Mouse (Mus musculus) myocyte (in vitro differentiated cells): ENCODE results near the gene Tubgcp2.

Experiments
- MAX ChIP-seq: IDR thresholded peaks from one replicate; pipeline ENCODE4 v1.6.1; 2011; ENCODE audit warnings: low read depth, mild to moderate bottlenecking, control low read depth
- POLR2A ChIP-seq: IDR thresholded peaks from one replicate; pipeline ENCODE4 v1.6.1; 2011; ENCODE audit warnings: low read depth, mild to moderate bottlenecking, control low read depth, moderate library complexity; ENCODE audit not compliant: insufficient read length
- POLR2AphosphoS2 ChIP-seq: IDR thresholded peaks from one replicate; pipeline ENCODE4 v1.6.1; 2011; ENCODE audit warnings: low read depth, control low read depth; ENCODE audit not compliant: insufficient read length
- USF1 ChIP-seq: IDR thresholded peaks from one replicate; pipeline ENCODE4 v1.6.1; 2011; ENCODE audit warnings: low read depth, mild to moderate bottlenecking, control low read depth, moderate library complexity

DNA sequence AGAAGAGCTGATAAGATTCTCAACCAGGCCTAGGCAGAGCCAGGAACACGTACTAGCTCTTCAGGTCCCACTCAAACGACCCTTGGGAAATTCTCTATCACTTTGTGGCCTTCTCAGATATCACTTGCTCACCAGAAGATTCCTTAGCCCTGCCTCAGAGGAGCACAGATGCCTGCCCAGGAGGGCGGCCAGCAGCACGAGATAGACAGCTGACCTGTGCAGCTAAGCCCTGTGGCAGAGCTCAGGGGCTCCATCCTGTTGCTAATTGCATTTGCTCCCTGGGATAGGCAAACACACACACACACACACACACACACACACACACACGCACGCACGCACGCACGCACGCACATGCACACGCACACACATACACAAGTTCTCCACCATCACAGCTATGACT lies 54.4 kb downstream of the Tubgcp2 start:
- TF ChIP-seq POLR2A (no peak), MAX (no peak), POLR2AphosphoS2 (no peak), USF1 (no peak)
